Mouse (Mus musculus) lung, postnatal 0 days (tissue): Measurements from ENCODE around the gene Lcn12. TPM values are rescaled to one million over a fixed set of nuclear protein-coding genes. Genes with fewer than 3 reads are reported as not detected.
A peak's percentile ranks its signal among the peaks of the same experiment; 100 is the strongest.

Experiments
- ATAC-seq: fragments of 200-750 bp; cut with Nextera tagmentation; 2 replicates; pipeline ENCODE4 v1.8.0; 2017; ENCODE audit warnings: moderate library complexity
- DNase-seq: peaks from one replicate; pipeline ENCODE4 v3.0.0-alpha.2; 2016; ENCODE audit warnings: low spot score
- H3K27ac ChIP-seq: fragments of 300-500 bp; sonication (generic); 2 replicates; pipeline ENCODE4 v1.5.1; 2014; ENCODE audit warnings: antibody characterized with exemption, mild to moderate bottlenecking, low read length, mixed read lengths
- H3K27me3 ChIP-seq: fragments of 300-500 bp; sonication (generic); replicated peaks from 2 replicates; pipeline ENCODE4 v1.6.1; 2014; ENCODE audit warnings: low read length, mixed read lengths; ENCODE audit not compliant: insufficient read depth
- H3K36me3 ChIP-seq: fragments of 300-500 bp; sonication (generic); 2 replicates; pipeline ENCODE4 v1.6.1; 2014; ENCODE audit warnings: low read length, mixed read lengths; ENCODE audit not compliant: insufficient read depth
- H3K4me1 ChIP-seq: fragments of 300-500 bp; sonication (generic); 2 replicates; pipeline ENCODE4 v1.6.1; 2014; ENCODE audit warnings: antibody characterized with exemption, low read depth, low read length, mixed read lengths; ENCODE audit not compliant: insufficient read depth
- H3K4me2 ChIP-seq: fragments of 300-500 bp; sonication (generic); replicated peaks from 2 replicates; pipeline ENCODE4 v1.6.1; 2014; ENCODE audit warnings: low read depth, mild to moderate bottlenecking, low read length, moderate library complexity, mixed read lengths
- H3K4me3 ChIP-seq: fragments of 300-500 bp; sonication (generic); 2 replicates; pipeline ENCODE4 v1.5.1; 2014; ENCODE audit warnings: low read depth, low read length
- H3K9ac ChIP-seq: fragments of 300-500 bp; sonication (generic); replicated peaks from 2 replicates; pipeline ENCODE4 v1.6.1; 2014; ENCODE audit warnings: low read depth, mild to moderate bottlenecking
- H3K9me3 ChIP-seq: fragments of 300-500 bp; sonication (generic); 2 replicates; pipeline ENCODE4 v1.6.1; 2016; ENCODE audit warnings: low read length, mixed read lengths
- CTCF ChIP-seq: IDR thresholded peaks from 2 replicates; pipeline ENCODE4 v1.5.1; 2016; ENCODE audit warnings: antibody characterized with exemption, mild to moderate bottlenecking
- EP300 ChIP-seq: IDR thresholded peaks from 2 replicates; pipeline ENCODE4 v1.6.1; 2016; ENCODE audit warnings: antibody characterized with exemption, mild to moderate bottlenecking, control low read depth
- WGBS: fragments of 180-500 bp; shearing (Covaris S2); extraction: QIAGEN DNeasy Blood & Tissue Kit; methylation state at CpG from one replicate; pipeline ENCODE4 v1.1.7; 2014; 5-methylcytosine and 5-hydroxymethylcytosine counted together
- polyA plus RNA-seq: library from polyadenylated mRNA; unstranded; fragments of >200 nt; fragmentation: Nextera tagmentation; extraction: Ambion mirVana; gene quantifications from 2 replicates; pipeline ENCODE4 v1.2.1, GENCODE M21; 2015

Lcn12 gene
- polyA plus RNA-seq, 1 experiment from 2014 or later: not detected

DNA sequence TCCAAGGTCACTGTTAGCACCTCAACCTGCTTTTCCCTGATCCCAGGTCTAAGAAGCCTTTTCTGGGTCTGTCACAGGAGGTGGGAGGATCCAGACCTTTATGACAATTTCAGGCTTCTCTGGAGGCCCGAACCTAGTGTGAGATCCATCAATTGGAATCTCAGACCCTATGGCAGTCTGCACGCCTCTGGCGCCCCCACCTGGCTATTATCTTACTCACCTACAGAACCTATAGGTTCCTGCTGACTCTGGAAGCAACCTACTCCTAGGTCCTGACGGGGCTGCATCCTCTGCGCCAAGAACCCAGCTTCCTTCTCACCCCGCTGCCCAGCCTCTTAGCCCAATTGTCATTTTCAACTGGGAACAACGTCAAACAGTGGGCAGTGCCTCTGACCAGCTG is 10.7 kb downstream of the Lcn12 start:
- Histone ChIP-seq H3K9me3 (no peaks in the 10 kb centered on the region), H3K27me3 (no peaks in the 10 kb centered on the region), H3K4me3 (no peak overlapping the region), H3K36me3 (no peaks in the 10 kb centered on the region), H3K4me1 (no peaks in the 10 kb centered on the region), H3K9ac (no peak overlapping the region), H3K27ac (no peak overlapping the region), H3K4me2 (no peak overlapping the region)
- 19% methylated on average over 7 of the region's 7 CpGs for WGBS
- peak; percentile 52 for DNase-seq
- peak; percentile 69 for TF ChIP-seq CTCF
- TF ChIP-seq EP300: no peak
- peak; percentile 57 for ATAC-seq

DNA sequence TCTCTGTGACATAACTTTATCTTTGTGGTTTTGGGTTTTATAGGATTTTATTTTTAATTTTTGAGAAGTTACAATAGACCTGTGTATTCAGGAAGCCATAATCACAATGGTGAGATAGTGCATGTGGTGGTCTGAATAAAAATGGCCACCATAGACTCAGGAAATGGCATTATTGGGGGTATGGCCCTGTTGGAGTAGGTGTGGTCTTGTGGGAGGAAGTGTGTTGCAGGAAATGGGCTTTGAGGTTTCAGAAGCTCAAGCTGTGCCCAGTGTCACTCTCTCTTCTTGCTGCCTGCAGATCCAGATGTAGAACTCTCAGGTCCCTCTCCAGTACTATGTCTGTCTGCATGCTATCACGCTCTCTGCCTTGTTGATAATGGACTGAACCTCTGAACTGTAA is 13.2 kb downstream of the Lcn12 start:
- Histone ChIP-seq H3K4me2 (no peak overlapping the region), H3K9me3 (no peaks in the 10 kb centered on the region), H3K36me3 (no peaks in the 10 kb centered on the region), H3K9ac (no peak overlapping the region), H3K27me3 (no peaks in the 10 kb centered on the region), H3K4me3 (no peak overlapping the region), H3K4me1 (no peaks in the 10 kb centered on the region), H3K27ac (no peak overlapping the region)
- TF ChIP-seq EP300 (no peak), CTCF (no peak)
- no peak for DNase-seq
- no peak for ATAC-seq
- WGBS: 89% methylated on average over 1 of the region's 1 CpGs

DNA sequence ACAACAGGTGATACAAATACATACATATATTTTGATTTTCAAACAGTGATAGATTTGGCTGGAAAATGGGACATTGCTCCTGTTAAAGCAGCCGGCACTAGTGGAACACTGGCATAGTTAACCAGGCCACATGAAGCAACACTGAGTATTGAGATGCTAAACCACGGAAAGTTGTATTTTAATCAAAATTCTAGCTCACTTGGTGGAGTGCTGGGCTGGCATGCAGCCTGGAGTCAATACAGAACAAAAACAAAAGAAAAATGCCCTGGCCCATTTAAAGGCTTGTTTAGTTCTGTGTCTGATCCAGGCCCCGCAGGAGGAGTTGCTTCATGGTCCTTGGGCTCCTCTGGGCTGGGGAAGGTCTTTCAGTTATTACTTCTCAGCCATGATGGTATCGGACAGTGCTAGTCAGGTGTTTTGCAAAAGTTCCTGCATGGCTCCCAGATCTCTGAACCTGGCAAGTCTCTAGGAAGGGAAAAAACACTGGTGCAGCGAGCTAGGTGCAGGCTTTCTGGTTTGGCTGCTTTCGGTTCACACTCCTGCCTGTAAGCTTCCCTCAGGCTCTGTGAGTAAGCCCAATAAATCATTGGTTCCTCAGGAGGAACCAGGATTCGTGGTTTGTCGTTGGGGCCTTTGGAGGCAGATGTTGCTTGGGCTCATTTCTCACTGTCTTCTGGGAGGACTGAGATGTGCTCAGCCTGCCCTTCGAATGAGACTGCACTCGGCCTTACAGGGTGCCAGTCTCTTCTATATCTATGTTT is 14.0 kb downstream of the Lcn12 start:
- no peak overlapping the region for H3K4me2 ChIP-seq
- TF ChIP-seq CTCF: no peak
- TF ChIP-seq EP300: no peak
- DNase-seq (no peak), ATAC-seq (no peak)
- H3K27me3 ChIP-seq: no peaks in the 10 kb centered on the region
- no peaks in the 10 kb centered on the region for H3K9me3 ChIP-seq
- no peaks in the 10 kb centered on the region for H3K4me1 ChIP-seq
- 61% methylated on average over 10 of the region's 10 CpGs for WGBS
- H3K36me3 ChIP-seq: no peaks in the 10 kb centered on the region
- no peak overlapping the region for H3K27ac ChIP-seq
- H3K4me3 ChIP-seq: no peak overlapping the region
- no peak overlapping the region for H3K9ac ChIP-seq

DNA sequence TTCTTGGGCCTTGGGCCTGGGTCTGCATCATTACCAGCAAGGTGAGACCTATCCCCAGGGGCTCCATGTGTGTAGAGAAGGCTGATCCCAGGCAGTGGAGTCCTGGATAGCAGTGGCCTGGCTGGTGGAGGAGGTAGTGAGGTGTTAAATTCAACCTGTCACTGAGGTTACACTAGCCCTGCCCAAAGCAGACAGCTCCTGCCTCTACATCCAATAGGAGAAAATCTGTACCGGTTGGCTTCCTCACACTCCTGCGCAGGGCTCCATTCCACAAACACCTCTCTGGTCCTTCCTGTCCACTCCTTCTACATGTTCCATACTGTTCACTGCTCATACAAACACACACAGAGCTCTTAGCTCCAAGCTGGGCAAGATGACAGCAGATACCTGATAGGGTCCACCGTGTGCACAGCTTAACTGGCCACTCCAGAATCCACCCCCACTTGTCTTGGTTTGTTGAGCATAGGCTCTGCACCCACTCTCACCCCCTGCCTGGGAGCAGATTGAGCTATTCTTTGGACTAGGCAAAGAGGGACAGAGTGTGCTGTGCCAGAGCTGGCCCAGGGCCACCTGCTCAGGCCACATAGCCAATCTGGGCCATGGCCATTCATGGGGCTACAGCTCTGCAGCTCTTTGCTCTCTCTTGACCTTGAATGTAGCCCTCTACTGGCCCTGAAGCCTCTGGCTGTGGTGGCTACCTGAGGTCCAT is 15.6 kb downstream of the Lcn12 start:
- no peaks in the 10 kb centered on the region for H3K4me1 ChIP-seq
- no peak for DNase-seq
- H3K27me3 ChIP-seq: no peaks in the 10 kb centered on the region
- H3K9ac ChIP-seq: no peak overlapping the region
- 73% methylated on average over 3 of the region's 3 CpGs for WGBS
- no peak overlapping the region for H3K27ac ChIP-seq
- no peaks in the 10 kb centered on the region for H3K9me3 ChIP-seq
- H3K36me3 ChIP-seq: no peaks in the 10 kb centered on the region
- TF ChIP-seq CTCF (no peak), EP300 (no peak)
- H3K4me2 ChIP-seq: no peak overlapping the region
- no peak overlapping the region for H3K4me3 ChIP-seq
- ATAC-seq: no peak

DNA sequence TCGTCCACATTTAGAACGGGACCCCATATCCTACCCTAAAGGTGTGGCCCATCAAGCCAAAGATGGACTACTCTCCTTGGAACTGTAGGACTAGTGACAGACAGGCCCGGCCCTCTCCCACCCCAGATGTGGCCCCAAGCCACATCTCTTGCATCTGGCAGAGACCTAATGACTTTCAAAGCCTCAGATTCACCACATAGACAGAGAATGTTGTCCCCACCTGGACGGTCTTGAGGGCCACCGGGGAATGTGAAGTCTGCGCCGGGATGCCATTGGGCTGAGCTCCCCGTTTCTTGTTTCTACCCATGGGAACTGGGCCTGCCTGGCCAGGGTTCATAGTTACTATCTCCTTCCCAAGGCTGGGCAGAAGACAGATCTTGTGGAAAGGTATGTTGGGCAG is 16.2 kb downstream of the Lcn12 start:
- Histone ChIP-seq H3K4me2 (no peak overlapping the region), H3K36me3 (no peaks in the 10 kb centered on the region), H3K4me3 (no peak overlapping the region), H3K27me3 (no peaks in the 10 kb centered on the region), H3K27ac (no peak overlapping the region), H3K4me1 (no peaks in the 10 kb centered on the region), H3K9me3 (no peaks in the 10 kb centered on the region), H3K9ac (no peak overlapping the region)
- 80% methylated on average over 8 of the region's 8 CpGs for WGBS
- TF ChIP-seq EP300 (no peak), CTCF (no peak)
- DNase-seq (no peak), ATAC-seq (no peak)

DNA sequence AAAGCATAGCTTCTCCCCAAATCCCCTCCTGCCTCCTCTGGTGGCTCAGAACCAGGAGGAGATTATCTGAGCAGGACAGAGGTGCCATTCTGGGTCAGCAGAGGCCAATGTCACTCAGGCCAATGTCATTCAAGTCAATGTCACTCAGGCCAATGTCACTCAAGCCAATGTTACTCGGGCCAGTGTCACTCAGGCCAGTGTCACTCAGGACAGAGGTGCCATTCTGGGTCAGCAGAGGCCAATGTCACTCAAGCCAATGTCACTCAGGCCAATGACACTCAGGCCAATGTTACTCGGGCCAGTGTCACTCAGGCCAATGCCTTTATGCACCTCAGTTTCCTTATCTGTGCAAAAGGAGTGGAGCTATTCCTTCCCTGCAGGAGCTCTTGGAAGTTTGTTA is 21.2 kb downstream of the Lcn12 start:
- H3K9ac ChIP-seq: no peak overlapping the region
- no peak overlapping the region for H3K4me3 ChIP-seq
- H3K9me3 ChIP-seq: no peaks in the 10 kb centered on the region
- 69% methylated on average over 2 of the region's 2 CpGs for WGBS
- DNase-seq (no peak), ATAC-seq (no peak)
- H3K27ac ChIP-seq: no peak overlapping the region
- H3K4me2 ChIP-seq: no peak overlapping the region
- H3K27me3 ChIP-seq: no peaks in the 10 kb centered on the region
- TF ChIP-seq EP300 (no peak), CTCF (no peak)
- no peaks in the 10 kb centered on the region for H3K36me3 ChIP-seq
- no peaks in the 10 kb centered on the region for H3K4me1 ChIP-seq
